Mouse (Mus musculus): ENCODE measurements around the gene Gipc3. TPM values are rescaled to one million over a fixed set of nuclear protein-coding genes. Genes with fewer than 3 reads are reported as not detected.

The Gipc3 gene
- polyA plus RNA-seq, 2 experiments, result 0.01 TPM; not detected in 1

- DNase-seq (ENCODE audit: low read depth in 3 of 3, low spot score in 3 of 3) (no peak), ATAC-seq (ENCODE audit: insufficient read depth) (peak; percentile 22; the same call in 1 of the 2 replicates)
- Histone ChIP-seq H3K27me3 (ENCODE audit: control insufficient read depth, insufficient read depth, low read length) (no peaks in the 10 kb centered on the region), H3K27ac (peak overlapping the region; percentile 4), H3K9me3 (ENCODE audit: control insufficient read depth, low read length) (no peaks in the 10 kb centered on the region), H3K4me1 (replicated peaks; ENCODE audit: control insufficient read depth in 2 of 2, insufficient read depth in 2 of 2, low read length in 1 of 2) (peaks cover 19 to 50% of the 10 kb centered on the region in 2 experiments), H3K9ac (replicated peaks) (no peak overlapping the region; the same call in 1 of the 2 replicates), H3K4me3 (ENCODE audit: insufficient read depth in 1 of 2, low read depth in 2 of 2, low read length in 2 of 2) (no peak overlapping the region), H3K4me2 (ENCODE audit: low read depth) (peak overlapping the region; percentile 28; the same call in 1 of the 2 replicates), H3K36me3 (replicated peaks; ENCODE audit: control insufficient read depth, insufficient read depth, low read depth) (no peaks in the 10 kb centered on the region)
- no peak for TF ChIP-seq CTCF (IDR thresholded peaks at IDR 0.05; ENCODE audit: low read depth)
- no peak for TF ChIP-seq EP300 (IDR thresholded peaks at IDR 0.05; ENCODE audit: low read depth)
- WGBS (ENCODE audit: insufficient replicate concordance), result 76% methylated on average over 9 of the region's 9 CpGs
Observed at GRCm38 (mm10) chr10:81300352-81300907, 42.6 kb downstream of the Gipc3 start.

GRCm38 (mm10) chr10:81299585-81300351 lies 43.3 kb downstream of the Gipc3 start:
- ATAC-seq (ENCODE audit: insufficient read depth) (0 out of 2 replicates have a peak, but pooled peaks have one; percentile 2), DNase-seq (ENCODE audit: low read depth in 3 of 3, low spot score in 3 of 3) (no peak)
- H3K9ac ChIP-seq (replicated peaks), result no peak overlapping the region
- H3K27ac ChIP-seq, result peak overlapping the region; percentile 4
- peaks cover 19 to 54% of the 10 kb centered on the region in 2 experiments for H3K4me1 ChIP-seq (replicated peaks; ENCODE audit: control insufficient read depth in 2 of 2, insufficient read depth in 2 of 2, low read length in 1 of 2)
- TF ChIP-seq CTCF (IDR thresholded peaks at IDR 0.05; ENCODE audit: low read depth) (peak; percentile 11; the same call in 1 of the 2 replicates), EP300 (IDR thresholded peaks at IDR 0.05; ENCODE audit: low read depth) (no peak)
- H3K36me3 ChIP-seq (replicated peaks; ENCODE audit: control insufficient read depth, insufficient read depth, low read depth), result no peaks in the 10 kb centered on the region
- WGBS (ENCODE audit: insufficient replicate concordance), result 61% methylated on average over 14 of the region's 14 CpGs
- H3K27me3 ChIP-seq (ENCODE audit: control insufficient read depth, insufficient read depth, low read length), result no peaks in the 10 kb centered on the region
- no peaks in the 10 kb centered on the region for H3K9me3 ChIP-seq (ENCODE audit: control insufficient read depth, low read length)
- no peak overlapping the region for H3K4me3 ChIP-seq (ENCODE audit: insufficient read depth in 1 of 2, low read depth in 2 of 2, low read length in 2 of 2)
- no peak overlapping the region; the same call in 1 of the 2 replicates for H3K4me2 ChIP-seq (ENCODE audit: low read depth)

- DNase-seq (ENCODE audit: low read depth in 3 of 3, low spot score in 3 of 3), result no peak
- H3K4me2 ChIP-seq (ENCODE audit: low read depth), result no peak overlapping the region
- no peak for ATAC-seq (ENCODE audit: insufficient read depth)
- H3K27ac ChIP-seq, result no peak overlapping the region; the same call in none of the 2 replicates
- no peak overlapping the region for H3K9ac ChIP-seq (replicated peaks)
- H3K9me3 ChIP-seq (ENCODE audit: control insufficient read depth, low read length), result no peaks in the 10 kb centered on the region
- H3K4me3 ChIP-seq (ENCODE audit: insufficient read depth in 1 of 2, low read depth in 2 of 2, low read length in 2 of 2), result no peak overlapping the region
- WGBS (ENCODE audit: insufficient replicate concordance), result 63% methylated on average over 17 of the region's 17 CpGs
- no peaks in the 10 kb centered on the region for H3K27me3 ChIP-seq (ENCODE audit: control insufficient read depth, insufficient read depth, low read length)
- H3K36me3 ChIP-seq (replicated peaks; ENCODE audit: control insufficient read depth, insufficient read depth, low read depth), result no peaks in the 10 kb centered on the region
- TF ChIP-seq EP300 (IDR thresholded peaks at IDR 0.05; ENCODE audit: low read depth) (no peak), CTCF (IDR thresholded peaks at IDR 0.05; ENCODE audit: low read depth) (no peak)
- peaks cover 25 to 58% of the 10 kb centered on the region in 2 experiments for H3K4me1 ChIP-seq (replicated peaks; ENCODE audit: control insufficient read depth in 2 of 2, insufficient read depth in 2 of 2, low read length in 1 of 2)
Observed at GRCm38 (mm10) chr10:81298369-81299100, 44.5 kb downstream of the Gipc3 start.

GRCm38 (mm10) chr10:81297845-81298244 lies 45.2 kb downstream of the Gipc3 start:
- H3K9ac ChIP-seq (replicated peaks), result no peak overlapping the region
- no peak overlapping the region; the same call in 1 of the 2 replicates for H3K4me2 ChIP-seq (ENCODE audit: low read depth)
- no peaks in the 10 kb centered on the region for H3K36me3 ChIP-seq (replicated peaks; ENCODE audit: control insufficient read depth, insufficient read depth, low read depth)
- no peak overlapping the region for H3K4me3 ChIP-seq (ENCODE audit: insufficient read depth in 1 of 2, low read depth in 2 of 2, low read length in 2 of 2)
- H3K27ac ChIP-seq, result no peak overlapping the region
- no peaks in the 10 kb centered on the region for H3K9me3 ChIP-seq (ENCODE audit: control insufficient read depth, low read length)
- peaks cover 18 to 51% of the 10 kb centered on the region in 2 experiments for H3K4me1 ChIP-seq (replicated peaks; ENCODE audit: control insufficient read depth in 2 of 2, insufficient read depth in 2 of 2, low read length in 1 of 2)
- no peak for TF ChIP-seq EP300 (IDR thresholded peaks at IDR 0.05; ENCODE audit: low read depth)
- TF ChIP-seq CTCF (IDR thresholded peaks at IDR 0.05; ENCODE audit: low read depth), result no peak
- DNase-seq (ENCODE audit: low read depth in 3 of 3, low spot score in 3 of 3) (no peak), ATAC-seq (ENCODE audit: insufficient read depth) (no peak)
- H3K27me3 ChIP-seq (ENCODE audit: control insufficient read depth, insufficient read depth, low read length), result no peaks in the 10 kb centered on the region
- 24% methylated on average over 10 of the region's 10 CpGs for WGBS (ENCODE audit: insufficient replicate concordance)

Data from liver, embryonic 14.5 days (tissue).